Mouse (Mus musculus): ENCODE measurements at regions not wholly inside any gene's neighbourhood (a gene's known extent, or its start where the extent isn't known, plus 50 kb on each side); places are given as distances from the start of the nearest gene placed in this dataset.

DNA sequence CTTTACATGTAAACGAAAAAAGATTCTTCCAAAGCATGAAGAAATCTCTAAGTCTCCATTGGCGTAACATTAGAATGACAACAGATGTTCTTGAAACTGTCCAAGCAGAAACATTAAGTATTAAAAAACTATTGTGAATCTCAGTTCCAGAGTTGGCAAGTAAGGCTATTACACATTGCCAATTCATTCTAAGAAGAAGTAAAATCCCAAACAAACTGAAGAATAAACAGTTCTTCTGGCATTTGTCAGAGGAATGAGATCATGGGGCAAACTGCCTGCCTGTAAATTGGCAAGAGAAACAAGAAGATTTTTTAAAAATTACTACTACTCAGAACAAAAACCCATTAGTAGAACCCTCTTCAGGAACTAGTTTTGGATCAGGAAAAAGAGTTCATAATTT lies 680.1 kb downstream of the Nova1 start:
- no peak for DNase-seq (ENCODE audit: low read depth, low spot score)

DNA sequence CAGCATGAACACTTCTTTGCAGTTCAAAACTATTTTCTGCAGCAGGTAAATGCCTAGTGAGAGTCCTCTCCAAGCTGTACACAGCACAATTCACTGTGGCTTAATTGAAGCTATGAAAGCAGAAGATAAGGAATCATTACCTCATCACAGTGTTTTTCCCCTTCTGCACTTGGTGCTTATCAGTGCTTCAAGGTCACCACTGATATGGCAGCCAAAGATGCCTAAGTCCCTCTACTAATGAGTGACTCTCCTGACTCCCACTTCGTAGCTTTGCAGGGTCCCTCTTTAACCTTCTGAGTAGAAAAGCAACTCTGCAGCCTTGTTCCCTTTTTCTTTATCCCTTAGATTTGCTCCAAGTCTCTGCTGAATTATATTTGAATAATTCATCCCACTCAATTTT lies 692.9 kb downstream of the Nova1 start:
- DNase-seq (ENCODE audit: low read depth, low spot score) = no peak

DNA sequence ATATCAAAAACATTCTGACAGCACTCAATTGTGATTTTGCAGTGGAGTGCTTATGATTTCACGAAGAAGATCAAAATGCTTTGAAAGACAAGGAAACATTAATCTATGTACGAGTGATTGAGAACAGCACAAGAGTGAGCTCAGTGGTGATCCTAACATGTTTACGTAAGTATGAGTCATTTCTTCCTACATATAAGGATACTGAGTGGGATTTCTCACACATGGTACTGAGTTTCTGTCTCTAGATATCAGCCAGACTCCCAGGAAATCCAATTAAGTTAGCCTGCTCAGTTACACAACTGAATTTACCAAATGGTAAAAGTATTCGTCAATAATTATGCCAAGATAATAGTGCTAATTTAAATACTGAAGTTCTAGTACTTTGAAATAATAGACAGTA lies 707.4 kb downstream of the Nova1 start:
- DNase-seq (ENCODE audit: low read depth, low spot score) = no peak

DNA sequence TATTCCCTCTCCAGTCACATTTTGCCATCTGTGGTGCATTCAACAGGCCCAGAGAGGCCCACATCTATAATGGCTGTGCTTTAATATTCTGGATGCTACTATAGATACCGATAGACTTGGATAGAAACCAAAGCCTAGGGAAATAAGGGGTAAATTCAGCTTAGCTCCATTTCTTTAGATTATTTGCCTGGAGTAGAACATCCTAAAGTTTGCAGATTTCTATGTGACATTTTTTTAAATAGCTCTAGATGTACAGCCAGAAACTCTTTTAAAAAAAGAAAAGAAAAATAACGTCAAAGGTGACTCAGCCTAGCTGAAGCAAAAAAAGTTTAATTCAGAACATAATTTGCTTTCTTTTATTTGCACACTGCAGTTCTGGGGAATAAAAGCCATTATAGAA lies 735.4 kb downstream of the Nova1 start:
- no peak for DNase-seq (ENCODE audit: low read depth, low spot score)

DNA sequence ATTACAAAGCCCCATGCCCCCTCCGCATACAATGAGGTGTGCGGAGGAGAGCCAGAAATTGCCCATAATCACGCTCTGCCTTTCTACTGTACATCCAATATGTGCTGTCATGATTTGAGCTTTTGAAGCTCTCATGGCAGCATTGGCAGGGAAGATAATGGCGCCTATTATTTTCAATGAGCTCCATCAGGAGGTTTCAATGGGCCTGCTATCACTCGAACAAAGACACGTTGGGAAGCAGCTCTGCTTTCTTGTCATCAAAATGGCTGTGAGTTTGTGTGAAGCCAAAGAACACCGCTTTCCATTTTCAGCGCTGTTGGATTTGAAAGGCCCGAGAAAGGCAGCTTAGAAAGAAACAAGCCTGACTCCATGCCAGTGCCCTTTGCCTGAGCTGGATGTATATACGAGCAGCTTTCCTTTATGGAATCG lies 742.9 kb downstream of the Nova1 start:
- DNase-seq (ENCODE audit: low read depth, low spot score) = peak; percentile 4

DNA sequence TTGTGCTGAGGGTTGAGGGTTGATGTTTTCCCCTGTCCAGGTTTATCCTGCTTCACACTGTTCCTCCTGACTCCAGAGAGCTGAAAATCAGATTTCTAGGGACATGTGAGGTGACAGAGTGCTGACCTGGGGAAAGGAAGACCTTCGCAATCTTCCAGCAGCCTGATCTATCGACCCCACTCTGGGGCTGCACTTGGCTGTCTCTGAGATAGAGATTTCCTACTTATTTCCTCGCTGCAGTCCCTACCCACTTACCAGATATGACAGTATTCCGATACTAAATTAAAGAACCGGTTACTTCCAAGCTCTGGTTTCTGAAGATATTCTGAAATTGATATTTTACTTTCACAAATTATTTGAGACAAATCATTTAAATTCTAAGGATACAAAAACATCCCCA lies 743.4 kb downstream of the Nova1 start:
- no peak for DNase-seq (ENCODE audit: low read depth, low spot score)

DNA sequence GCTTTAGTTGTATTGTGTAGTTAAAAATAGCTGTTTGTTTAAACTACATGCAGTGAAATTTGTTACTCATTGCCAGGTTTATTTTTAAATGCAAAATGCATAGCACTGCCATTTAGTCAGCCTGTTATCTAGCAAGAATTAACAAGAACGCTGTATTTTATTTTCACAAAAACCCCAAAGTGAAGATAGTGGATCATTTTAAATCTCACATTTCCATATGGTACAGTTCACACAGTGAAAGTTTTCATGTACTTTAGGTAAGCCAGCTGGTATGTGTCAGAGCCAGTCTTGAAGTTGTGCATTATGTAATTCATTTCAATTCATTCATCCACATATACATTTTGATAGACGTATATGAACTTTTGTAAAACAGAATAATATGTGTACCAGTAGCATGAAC lies 751.8 kb downstream of the Nova1 start:
- DNase-seq (ENCODE audit: low read depth, low spot score) = no peak

DNA sequence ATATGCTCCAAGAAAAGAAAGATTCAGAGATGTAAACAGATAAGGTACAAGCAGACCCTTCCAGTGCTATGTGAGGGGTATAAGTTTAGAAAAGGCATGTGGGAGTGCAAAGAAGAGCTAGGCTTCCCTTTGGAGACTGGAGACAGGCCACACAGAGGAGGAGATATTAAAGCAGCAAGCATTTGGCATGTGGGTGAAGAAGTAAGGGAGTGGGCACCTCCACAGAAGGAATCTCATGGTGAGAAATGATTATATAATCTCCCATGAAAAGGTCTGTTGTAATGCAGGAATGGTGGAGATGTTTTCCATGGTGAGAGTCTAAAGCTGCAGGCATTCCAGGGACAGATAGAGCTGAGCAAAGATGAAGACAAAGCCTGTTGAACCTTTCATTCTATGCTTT lies 778.1 kb downstream of the Nova1 start:
- DNase-seq (ENCODE audit: low read depth, low spot score) = no peak

DNA sequence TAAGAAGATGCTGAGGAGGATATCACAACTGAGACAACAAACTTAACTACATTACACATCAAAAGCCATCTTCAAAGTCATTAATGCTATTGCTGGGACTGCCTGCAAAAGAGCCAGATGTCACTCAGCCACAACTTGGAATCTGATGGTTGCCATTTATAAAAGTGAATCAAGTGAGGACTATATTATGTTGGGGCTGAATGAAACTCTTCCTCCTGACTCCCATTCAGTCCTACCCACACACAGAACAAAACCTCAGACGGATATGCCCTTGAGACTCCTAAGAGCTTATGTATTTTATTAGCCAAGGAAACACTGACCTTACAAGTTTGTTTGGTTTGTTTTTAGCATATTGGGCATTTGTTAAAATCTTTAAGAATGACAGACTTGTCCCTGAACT lies 778.5 kb downstream of the Nova1 start:
- DNase-seq (ENCODE audit: low read depth, low spot score) = no peak

DNA sequence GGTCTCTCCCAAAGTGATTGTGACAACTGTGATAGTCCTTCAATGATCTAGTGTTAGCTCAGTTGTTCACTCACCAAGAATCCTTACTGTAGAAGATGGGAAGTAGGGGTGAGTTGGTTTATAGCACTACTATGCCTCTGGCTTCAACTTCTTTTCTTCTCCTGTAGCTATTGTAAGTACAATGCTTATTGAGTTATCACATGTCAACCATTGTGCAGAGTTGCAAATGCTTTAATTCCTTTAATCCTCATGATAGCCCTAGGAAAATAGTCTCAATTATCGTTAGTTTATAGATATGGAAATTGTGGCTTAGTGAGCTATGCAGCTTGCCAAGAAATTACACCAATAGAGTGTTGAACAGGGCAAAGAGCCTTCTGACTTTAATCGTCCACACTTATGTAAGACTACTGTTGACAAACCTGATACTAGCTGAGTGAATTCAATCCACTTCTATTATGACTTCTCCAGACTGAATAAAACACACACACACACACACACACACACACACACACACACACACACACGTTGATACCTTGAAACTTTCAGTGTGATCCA lies 782.1 kb downstream of the Nova1 start:
- no peak for DNase-seq (ENCODE audit: low read depth, low spot score)

DNA sequence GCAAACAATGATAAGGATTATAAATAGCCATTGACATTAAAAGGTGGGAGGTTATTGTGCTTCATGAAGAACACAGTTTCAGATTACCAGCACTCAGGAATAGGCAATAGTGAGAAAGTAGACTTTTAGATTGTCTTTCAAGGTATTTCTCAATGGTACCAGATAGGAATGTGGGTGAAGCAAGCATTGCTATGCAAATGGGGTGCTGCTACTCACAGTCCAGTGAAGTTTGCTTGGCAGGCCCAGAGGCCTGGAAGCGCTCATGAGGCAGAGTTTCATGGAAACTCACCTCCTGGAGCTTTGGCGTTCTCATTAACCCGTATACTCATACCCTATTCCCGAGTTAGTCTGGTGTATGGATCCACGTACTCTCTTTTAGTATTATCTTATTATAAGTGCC lies 793.5 kb downstream of the Nova1 start:
- DNase-seq (ENCODE audit: low read depth, low spot score) = peak; percentile 68

DNA sequence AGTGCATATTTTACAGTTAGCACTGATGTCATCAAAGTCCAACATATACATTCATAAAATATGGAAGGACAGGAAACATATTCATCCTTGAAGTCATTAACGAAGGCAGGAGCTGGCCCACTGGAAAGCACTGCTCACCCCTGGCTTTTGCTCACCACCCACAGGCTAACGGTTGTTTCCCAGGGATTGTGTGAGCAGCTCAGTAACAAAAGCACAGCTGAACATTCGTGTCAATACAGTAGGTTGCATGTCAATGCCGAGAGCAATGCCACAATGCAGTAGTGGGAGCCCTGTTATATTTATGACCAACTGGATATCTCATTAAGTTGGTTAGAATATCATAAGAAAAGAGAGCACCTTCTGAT lies 797.2 kb downstream of the Nova1 start:
- DNase-seq (ENCODE audit: low read depth, low spot score) = no peak

DNA sequence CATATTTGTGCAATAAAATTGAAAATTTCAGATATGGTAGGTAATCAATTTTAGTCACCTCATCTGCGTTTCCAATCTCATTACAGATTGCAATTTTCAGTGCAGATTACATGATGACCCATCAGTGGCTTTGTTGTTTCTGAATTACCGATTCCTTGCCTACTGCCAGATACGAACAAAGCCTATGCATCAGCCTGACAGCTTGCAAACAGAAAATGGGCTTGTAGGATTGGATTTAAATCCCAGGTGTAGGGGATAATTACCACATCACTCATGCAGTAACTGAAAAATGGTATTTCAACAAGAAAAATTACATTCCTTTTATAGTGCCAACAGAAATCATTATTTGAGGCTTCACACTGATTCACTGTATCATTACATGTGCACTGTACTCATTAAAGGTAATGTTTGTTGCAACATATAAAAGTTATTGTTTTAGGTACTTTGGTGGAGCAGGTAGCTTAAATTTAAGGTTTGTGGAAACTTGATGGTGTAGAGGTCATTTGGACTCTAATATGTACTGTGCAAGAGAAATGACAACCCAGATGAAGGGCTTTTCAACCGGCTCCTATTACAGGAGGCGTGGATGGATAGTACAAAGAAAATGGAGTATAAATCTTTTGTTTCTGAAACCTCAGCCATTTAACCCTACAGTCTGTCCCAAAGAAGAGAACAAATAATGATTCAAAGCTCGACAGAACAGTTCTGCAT lies 797.7 kb downstream of the Nova1 start:
- DNase-seq (ENCODE audit: low read depth, low spot score) = no peak

DNA sequence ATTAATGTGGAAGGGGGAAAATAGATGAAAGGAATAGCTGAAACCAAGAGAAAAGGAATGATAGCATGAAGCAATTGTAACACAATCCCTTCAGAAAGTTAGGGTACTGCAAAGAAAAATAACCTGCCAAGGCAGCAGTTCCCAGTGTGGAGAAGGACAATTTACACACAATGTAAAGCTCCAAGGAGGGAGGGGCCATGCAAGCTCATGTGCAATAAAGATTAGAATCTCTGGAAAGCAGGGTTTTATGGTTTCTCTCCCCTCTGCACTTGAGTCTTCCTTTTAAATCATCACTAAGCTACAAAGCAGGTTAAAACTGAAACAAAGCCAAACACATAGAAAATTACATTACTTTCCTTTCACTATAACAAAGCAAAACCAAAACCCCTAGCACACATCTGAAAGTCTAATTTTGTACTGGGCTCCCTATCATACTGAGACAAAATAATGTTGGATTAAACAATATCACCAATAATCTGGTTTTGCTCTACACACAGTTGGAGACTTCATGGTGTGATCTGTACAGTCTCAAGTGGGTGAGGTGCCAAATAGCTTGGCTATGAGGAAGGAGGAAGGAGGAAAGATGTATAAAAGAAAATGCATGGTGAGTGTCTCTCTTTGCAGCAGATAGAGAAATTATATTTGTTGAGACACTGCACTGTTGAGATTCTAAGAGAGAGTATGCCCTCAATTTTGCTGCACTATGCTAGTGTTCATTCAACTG lies 840.9 kb downstream of the Nova1 start:
- no peak for DNase-seq (ENCODE audit: low read depth, low spot score)

DNA sequence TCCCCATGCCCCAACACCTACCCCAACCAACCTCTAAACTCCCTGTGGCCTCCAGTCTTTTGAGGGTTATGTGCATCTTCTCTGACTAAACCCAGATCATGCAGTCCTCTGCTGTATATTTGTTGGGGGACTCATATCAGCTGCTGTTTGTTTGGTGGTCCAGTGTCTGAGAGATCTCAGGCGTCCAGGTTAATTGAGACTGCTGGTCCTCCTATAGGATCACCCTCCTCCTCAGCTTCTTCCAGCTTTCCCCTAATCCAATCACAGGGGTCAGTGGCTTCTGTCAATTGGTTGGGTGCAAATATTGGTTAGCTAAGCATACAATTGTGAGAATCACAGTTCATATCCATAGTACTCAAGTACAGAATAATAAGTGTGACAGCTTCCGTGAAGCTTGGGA lies 842.9 kb downstream of the Nova1 start:
- no peak for DNase-seq (ENCODE audit: low read depth, low spot score)

DNA sequence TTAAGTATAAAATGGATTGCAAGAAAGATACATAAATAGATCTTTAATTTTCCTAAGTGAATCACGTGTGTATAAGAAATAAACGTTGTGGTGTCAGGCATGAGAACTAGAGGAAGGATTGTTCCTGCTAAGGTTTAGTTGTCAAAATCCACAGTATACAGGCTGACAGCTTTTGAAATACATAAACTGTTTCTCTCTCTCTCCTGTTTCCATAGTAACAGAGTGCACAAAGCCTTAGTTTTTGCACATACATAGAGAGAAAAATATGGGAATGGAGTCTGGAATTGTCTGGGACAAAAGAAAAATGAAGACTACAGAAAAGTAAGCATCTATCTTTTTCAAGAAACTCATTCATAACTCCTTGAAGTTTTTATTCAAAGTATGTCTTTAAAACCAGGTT lies 848.3 kb downstream of the Nova1 start:
- DNase-seq (ENCODE audit: low read depth, low spot score) = no peak

DNA sequence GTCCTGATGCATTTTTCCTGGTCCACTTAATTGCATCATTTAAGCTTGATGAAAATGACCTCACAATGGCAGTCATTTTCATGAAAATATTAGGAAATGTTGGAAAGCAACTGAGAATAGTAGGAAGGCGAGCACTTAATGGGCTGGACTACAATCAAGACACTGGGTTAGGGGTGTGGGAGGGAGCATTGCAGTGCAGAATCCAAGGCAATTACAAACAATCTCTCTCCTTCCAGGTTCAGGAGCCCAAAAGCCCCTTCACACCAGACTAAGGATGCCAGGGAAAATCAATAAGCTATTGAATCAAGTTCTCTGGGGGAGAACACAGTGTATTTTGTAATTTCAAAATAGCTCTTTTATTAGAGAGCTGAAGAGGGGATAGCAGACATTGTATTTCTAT lies 848.8 kb downstream of the Nova1 start:
- no peak for DNase-seq (ENCODE audit: low read depth, low spot score)

DNA sequence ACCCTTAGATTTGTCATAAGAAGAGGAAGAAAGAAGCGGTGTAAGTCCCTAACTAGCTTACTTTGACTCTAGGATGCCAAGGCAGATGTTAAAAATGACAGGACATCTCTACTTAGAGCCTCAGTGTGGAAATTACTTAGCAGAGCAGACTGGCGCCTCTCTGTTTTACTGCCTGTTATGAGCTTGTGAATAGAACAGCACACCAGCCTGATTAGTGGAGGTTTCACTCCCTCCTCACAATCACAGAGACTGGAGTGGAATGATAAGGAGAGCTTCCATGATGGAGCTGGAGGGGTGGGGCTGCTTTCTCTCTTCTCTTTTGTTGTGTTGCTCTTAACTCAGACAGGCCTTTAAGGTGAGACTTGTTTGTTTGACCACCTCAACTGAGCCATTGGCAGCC lies 871.8 kb downstream of the Nova1 start:
- no peak for DNase-seq (ENCODE audit: low read depth, low spot score)

DNA sequence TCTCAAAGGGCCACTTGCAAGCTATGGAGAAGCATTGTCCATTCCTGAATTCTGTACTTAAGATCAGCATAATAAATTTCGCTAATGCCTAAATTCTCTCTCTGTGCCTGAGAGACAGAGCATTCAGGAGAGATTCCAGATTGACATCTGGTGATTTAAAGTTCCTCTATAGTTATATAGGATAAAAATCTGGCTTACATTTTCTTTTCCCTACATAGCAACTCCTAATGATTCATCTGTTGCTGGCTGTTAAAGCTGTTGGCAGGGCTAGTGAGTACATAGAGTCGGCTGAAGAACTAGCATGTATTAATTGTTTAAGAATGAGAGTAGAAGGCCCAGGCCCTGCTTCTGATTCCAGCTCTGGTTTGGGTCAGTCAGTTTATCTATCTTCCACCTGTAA lies 870.0 kb upstream of the Stxbp6 start:
- DNase-seq (ENCODE audit: low read depth, low spot score) = no peak

DNA sequence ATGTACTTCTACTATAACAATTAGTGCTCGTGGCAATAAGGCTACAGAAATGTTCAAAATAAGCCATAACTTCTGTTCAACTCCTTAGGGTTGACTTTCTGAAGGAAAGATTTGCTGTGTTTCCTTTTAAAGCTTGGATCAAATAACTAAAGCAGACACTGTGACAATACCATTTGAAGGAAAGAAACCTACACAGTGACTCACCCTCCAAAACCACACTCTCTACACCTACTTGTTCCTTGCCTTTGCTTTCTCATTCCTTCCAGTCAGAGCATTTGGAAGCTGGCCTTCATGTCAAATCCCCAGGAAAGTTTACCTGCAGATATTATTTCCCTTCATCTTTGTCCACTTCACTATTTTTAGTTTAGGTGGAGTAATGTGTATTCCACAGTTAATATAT lies 867.9 kb upstream of the Stxbp6 start:
- DNase-seq (ENCODE audit: low read depth, low spot score) = no peak

DNA sequence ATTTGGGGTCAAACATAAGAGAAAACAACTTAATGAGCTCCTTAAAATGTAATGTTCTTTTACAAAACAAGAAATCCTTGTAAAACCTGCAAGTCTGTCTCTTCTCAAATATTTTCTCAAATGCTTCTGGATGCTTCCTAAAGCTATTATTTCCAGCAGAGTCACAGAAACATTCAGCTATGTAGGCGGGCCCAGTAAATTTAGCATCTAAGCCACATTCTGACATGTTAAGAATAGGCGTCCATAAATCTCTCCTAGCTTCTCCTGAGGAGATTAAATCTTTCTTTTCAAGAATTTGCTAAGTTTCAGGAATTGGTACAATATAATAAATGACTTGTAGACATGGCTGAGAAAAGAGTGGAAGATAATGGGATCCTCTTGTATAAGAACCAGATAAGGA lies 858.9 kb upstream of the Stxbp6 start:
- DNase-seq (ENCODE audit: low read depth, low spot score) = no peak

DNA sequence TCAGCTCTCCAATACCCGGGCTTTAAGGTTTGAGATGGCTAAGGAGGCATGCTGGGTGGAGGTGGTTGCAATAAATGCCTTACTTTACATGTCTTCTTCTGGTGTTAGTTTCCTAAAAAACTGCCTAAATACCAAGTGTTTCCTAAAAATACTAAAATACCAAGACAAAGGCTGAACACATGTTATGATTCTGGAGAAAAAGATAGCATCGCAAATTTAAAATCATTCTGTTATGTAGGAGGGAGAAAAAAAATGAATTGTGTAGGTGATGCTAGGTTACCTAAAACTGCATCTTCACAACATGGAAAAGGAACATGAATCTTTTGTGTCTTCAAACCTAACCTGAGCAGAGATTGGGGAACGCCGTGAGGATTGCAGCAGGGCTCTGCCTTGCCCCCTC lies 857.7 kb upstream of the Stxbp6 start:
- DNase-seq (ENCODE audit: low read depth, low spot score) = no peak

DNA sequence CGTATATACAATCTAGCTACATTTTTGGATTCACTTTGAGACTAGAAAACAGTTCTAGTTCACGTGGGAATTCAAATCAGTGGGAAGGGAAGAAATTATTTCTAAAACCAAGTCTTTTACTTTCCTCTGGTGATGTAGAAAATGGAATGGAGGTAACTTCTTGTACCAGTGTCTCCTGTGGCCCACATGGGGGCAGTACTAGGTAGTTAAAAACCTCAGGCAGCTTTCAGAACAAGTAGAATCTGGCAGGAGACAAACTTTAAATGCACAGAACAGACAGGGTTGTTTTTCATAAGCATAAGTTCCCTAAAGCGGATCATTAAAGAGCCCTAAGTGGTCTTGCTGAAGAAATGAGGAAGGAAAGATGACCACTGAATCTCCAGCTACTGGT lies 855.2 kb upstream of the Stxbp6 start:
- DNase-seq (ENCODE audit: low read depth, low spot score) = peak; percentile 39
